Mouse (Mus musculus) neutrophil, adult 5-6 weeks (primary cell): ENCODE data around the gene Igf2bp3. TPM values are rescaled to one million over a fixed set of nuclear protein-coding genes. Genes with fewer than 3 reads are reported as not detected.

ENCODE experiments used
- ATAC-seq: fragments of 151-379, 151-347 bp; 2 replicates; pipeline ENCODE4 v1.8.0; 2017; ENCODE audit warnings: mild to moderate bottlenecking, moderate TSS enrichment; ENCODE audit not compliant: insufficient number of reproducible peaks, poor library complexity, low FRiP score, severe bottlenecking; ENCODE audit errors: extremely low read depth
- total RNA-seq: library from RNA; stranded (forward); fragments of 200-1000 nt; gene quantifications from 2 replicates; pipeline ENCODE4 v1.2.3, GENCODE M21; 2017

Gene Igf2bp3
- total RNA-seq, 1 experiment from 2014 or later: 0.35 TPM

DNA sequence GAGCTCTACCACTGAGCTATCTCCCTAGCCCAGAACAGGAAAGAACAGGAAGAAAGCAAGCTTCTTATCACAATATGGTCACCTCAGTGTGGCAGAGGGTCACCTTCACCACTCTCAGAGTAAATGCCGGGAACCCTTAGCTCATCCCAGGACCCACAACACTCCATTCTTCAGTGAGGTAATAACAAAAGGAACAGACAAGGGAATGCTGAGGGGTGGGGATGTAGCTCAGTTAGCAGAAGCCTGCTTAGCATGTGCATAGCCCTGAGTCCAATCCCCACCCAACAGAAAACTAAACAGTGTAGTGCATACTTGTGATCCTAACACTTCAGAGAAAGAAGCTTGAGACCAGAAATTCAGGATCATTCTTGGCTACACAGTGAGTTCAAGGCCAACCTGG lies 115.7 kb downstream of the Igf2bp3 start:
- no peak for ATAC-seq

DNA sequence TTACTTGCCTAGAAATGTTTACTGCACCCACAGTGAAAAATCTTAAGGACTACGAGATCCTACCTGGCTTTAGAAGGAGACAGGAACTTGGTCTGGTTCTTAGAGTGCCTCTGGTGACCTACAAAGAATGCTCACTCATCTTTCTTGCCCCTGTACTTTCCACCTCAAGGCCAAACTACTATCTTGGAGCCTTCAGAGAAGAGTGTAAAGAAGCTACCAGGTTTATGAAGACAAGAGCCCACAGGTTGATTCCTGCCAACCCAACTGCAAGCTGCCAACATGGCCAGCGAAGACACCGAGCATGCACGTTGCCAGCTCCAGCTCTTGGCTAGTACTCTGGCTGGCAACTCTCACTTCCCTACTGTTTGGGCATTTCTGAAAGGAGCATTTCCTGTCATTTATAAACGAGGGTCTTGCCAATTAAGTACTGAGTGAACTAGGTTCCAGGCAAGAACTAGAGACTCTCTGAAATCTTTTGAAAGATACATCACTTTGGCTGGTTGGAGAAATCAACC lies 117.1 kb downstream of the Igf2bp3 start:
- ATAC-seq: no peak

DNA sequence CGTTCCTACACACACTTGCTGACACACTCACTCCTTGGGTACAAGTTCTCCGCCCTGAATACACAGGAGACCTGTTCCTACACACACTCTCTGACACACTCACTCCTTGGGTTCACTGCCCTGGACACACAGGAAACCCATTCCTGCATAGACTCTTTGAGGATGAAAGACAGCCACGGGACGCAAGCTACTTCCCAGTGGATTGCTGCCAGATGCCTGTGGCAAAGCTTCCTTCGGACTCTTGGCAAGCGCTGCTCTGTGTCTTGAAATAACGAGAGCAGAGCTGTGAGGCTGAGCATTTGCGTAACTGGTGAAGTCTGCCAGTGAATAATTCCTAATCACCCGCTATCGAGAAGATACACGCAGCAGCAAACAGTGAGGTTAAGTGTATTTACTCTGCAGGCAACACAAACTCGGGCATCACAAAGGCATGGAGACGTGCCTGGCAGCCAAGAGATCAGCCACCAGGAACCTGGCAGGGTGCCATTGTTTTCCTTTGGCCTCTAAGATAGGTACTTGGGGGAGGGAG lies 117.8 kb downstream of the Igf2bp3 start:
- no peak for ATAC-seq

DNA sequence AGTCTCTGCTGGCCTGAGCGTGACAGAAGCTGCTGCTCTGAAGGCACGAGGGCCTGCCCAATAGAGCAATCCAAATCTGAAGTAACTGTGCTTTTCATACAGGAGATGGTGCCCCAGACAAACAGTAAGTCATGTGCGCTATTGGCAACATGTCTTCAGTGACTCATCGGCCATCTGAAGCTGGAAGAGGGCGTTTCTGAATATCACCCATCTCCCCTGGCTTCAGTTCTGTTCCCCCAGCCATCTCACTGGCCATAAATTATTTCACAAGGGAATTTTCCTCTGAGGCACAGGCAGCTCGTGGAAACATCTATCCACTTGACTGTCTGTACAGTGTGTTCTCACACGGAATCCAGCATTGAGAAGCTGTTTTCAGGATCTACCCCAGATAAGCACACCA lies 118.3 kb downstream of the Igf2bp3 start:
- no peak for ATAC-seq

DNA sequence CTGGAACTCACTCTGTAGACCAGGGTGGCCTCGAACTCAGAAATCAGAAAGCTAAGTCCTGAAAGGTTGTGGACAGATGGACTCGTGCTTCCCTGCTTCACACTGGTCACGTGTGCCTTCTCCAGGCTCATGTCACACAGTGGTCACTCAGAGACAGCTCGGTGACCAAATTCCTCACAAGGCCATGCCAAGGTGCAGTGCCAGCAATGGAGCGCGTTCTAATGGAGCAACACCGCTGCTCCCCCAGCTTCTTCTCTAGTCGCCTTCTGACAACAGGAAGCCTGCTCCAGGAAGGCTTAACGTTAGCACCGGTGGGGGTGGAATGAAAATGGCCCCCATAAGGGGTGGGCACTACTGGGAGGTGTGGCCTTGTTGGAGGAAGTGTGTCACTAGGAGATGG lies 119.8 kb downstream of the Igf2bp3 start:
- no peak for ATAC-seq

DNA sequence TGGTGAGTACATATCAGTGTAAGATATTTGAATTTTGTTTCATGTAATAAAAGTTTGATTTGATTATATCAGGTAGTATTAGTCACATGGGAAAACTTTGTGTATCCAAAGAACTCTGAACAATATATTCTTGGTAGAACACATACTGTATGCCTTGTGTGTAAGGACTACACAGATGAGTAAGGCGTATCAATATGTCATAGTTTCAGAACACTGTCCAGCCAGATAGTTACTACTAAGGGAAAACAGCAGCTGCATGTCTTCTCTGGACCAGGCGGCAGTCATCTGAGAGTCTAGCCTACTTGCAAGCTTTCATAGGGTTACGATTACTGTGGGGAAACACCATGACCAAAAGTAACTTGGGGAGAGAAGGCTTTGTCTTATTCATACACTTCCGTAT lies 131.7 kb downstream of the Igf2bp3 start:
- no peak for ATAC-seq

DNA sequence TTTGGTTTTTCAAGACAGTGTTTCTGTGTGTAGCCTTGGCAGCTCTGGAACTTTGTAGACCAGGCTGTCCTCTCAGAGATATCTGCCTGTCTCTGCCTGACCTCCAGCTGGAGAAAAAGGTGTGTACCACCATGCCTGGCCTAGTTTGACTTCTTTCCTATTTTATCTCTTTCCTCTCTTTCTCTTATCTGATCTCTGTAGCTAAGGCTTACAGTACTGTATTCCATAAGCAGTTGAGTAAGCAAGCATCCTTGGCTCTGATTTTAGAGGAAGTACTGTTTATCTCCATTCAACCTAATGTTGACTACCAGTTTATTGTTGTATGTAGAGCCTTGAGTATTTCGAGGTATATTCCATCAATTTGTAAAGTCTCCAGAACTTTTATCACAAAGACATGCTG lies 135.4 kb downstream of the Igf2bp3 start:
- no peak for ATAC-seq

DNA sequence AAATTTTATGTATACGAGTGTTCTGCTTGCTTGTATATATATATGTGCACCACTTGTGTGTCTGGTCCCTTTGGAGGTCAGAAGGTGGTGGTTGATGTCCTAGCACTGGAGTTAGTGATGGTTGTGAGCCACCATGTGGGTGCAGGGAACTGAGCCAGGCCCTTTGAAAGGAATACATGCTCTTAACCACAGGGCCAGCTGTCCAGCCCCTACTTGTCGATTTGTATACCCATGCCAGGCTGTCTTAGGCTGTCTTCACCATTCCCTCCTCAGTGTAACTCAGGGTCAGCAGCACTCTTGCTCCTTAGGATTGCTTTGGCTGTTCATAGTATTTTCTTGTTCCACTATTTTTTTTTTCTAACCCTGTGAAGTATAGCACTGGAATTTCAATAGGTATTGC lies 136.9 kb downstream of the Igf2bp3 start:
- ATAC-seq: no peak

DNA sequence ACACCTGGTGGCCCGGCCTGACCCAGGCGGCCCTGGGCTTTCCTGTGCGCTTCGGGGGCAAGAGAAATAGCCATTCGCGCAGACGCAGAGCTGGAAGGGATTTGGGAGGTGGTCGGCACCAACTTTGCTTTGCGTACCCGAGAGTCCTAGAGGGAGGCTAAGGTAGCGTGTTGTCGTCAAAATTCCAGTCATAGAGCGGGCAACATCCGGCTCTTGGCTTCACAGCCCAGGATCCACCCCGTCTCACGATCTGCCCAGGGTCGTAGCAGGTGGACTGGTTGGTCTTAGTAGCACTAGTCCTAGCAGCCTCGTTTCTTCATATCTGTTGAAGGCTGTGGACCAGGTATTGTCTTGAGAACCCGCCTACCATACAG lies 140.7 kb downstream of the Igf2bp3 start:
- peak; percentile 10; the same call in 1 of the 2 replicates for ATAC-seq

DNA sequence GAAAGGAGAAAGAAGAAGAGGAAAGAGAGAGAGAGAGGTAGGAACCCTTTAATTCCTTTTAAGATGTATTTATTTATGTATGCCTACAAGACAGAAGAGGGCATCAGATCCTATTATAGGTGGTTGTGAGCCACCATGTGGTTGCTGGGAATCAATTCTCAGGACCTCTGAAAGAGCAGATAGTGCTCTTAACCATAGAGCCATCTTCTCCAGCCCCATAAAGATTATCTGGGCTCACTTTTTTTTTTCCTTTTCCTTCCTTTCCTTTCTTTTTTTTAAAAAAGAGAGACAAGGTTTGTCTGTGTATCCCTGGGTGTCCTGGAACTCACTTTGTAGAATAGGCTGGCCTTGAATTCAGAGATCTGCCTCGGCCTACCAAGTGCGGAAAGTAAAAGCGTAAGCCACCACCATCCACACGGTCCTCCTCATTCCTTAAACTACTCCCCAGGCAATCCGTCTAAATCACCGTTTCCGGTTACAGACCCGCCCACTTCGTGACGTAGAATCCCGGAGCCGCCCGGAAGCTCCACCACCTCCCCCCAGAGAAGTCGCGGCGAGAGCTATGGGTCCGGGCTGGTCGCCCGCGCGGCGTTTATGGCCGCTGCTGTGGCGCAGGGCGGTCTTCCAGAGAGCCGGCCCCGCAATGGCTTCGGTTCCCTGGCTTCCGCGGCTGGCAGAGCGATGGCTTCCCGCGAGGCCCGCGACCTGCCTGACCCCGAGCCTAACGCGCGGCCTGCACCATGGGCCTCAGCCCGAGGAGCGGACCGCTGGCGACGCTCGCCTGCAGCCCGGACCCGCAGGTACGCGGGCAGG lies 141.2 kb downstream of the Igf2bp3 start, which contains the start of gene Malsu1:
Gene Malsu1 (plus strand): TSS at position 492 of the 813 bp plus-strand sequence.
- ATAC-seq: peak; percentile 95

DNA sequence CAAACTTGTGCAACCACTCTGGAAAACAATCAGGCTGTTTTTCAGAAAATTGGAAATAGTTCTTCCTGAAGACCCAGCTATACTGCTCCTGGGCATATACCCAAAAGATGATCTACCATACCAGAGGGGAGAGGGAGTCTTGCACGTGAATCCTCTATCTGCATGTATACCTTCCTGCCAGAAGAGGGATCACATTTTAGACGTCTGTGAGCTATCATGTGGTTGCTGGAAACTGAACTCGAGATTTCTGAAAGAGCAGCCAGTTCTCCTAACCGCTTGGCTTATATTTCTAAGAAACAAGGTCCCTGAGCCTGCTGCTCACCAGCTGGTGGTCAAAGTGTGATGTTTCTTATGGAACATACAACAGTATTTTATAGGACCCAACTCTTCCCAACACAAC lies 146.4 kb downstream of the Igf2bp3 start:
- no peak for ATAC-seq

DNA sequence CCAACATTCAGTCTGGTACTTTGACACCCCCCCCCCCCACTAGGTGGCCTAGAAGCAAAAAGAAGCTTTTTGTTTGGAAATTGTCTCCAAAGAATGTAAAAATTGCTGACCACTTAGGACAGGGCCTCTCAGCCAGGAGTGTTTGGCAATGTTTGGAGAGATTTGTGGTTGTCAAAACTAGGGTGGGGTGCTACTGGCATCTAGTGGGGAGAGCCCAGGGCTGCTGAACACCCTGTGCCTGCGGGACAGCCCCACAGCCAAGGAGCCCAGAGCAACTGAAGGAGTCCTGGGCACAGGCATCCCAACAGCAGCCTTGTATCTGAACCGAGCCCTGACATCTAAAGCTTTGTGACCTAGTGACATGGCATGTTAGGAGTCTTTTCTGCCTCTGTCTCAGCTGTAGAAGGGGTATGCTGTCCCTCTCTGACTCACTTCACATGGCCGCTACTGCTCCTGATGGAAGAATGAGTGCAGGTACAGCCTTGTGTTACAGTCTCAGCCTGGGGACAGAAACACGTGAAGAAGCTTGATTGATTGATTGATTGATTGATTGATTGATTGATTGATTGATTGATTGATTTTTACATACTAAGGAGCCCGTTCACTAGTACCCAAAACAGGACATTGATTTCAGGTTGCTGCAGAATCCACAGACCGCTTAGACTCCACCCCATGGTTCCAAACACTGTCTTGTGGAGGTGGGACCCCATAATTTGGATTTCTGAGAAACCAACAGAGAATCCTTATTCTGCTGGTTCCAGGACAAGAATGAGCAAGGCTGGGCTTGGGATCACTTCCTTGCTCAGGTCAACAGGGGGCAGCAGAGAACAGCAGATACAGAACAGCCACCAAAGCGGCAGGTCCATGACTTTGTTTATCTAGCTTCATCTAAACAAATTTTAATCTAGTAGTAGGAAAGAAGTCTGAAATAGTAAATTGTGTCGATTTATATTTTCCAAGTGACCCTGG lies 157.4 kb downstream of the Igf2bp3 start:
- ATAC-seq: peak; percentile 80; the same call in 1 of the 2 replicates

DNA sequence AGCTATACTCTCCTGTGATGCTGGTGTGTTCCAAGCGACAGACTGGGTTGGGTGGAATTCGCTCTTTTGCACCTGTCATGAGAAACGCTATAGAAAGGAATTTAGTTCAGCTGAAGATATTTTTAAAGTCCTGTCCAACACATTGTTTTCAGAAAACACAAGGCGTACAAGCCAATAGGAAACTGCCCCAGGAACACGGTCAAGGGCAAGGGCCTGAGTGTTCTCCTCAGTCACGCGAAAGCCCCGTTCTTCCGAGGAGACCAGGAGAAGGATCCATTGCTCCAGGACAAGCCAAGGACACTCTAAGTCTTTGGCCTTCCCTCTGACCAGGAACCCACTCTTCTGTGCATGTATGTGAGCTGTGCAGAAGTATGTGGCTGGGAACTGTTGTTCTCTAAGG lies 158.7 kb downstream of the Igf2bp3 start:
- no peak for ATAC-seq

DNA sequence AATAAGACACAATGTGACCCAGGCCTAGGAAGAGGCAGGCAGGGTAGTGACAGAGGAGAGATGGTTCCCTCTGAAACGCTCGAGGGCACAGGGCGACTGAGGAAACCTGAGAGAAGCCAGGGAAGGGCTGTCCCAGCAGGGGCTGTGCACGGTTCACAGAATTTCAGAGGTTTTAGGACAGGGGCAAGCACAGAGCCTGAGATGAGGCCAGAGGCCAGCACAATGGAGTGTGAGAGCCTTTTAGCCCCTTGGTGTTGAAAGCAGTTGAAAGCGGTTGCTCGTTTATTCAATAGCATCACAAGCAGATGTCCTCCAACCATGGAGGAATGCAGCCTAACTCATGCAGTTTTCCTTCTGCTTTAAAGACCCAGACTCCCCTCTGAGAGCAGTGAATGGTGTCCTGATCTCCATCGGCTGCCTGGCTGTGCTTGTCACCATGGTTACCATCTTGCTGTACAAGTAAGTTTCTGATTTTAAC lies 159.5 kb downstream of the Igf2bp3 start:
- ATAC-seq: no peak

DNA sequence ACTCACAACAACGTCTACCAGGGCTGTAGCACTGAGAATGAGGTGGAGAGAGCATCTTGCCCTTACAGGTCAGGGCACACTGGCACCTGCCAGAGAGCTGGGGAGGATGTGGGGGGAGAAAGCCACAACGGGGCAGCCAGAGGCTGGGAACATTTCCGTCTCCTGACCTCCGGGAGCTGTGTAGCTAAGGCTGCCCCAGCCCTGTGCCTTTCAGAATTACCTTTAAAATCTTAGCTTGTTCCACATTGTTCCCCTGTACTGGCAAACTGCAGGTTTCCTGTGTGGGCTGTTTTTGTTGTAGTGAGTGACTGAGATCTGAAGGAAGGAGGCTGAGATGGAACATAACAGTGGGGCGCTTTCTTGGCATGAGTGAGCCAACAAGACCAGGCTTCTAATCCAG lies 162.6 kb downstream of the Igf2bp3 start:
- no peak for ATAC-seq

DNA sequence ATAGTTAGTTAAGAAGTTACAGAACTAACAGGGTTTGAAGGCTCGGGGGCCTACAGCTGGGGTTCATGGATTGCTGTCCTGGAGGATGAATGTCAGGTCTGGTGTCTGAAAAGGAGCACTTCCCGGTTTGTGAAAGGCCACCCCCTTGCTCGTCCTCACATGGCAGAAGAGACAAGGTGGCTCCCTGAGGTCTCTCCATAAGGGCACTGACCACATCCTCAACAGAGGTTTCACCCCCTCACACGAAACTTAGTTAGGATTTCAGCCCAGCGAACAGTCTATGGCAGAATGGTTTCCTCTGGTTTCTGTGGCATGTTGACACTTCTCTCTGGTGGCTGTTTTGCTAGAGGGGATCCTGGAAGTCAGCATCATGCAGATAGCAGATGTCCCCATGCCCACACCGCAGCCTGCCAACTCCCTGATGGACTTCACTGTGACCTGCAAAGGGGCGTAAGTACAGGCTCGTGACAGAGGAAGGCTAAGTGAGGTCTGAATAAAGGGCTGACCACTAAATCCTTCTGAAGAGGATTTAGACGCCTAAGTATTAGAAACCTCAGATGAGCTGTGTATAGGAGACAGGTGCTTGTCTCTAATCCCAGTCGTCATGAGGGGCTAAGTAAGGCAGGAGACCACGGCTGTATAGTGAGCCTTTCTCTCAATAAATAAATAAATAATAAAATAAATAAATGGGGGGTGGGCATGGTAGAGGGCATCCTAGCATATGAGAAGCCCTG lies 163.9 kb downstream of the Igf2bp3 start:
- no peak for ATAC-seq

DNA sequence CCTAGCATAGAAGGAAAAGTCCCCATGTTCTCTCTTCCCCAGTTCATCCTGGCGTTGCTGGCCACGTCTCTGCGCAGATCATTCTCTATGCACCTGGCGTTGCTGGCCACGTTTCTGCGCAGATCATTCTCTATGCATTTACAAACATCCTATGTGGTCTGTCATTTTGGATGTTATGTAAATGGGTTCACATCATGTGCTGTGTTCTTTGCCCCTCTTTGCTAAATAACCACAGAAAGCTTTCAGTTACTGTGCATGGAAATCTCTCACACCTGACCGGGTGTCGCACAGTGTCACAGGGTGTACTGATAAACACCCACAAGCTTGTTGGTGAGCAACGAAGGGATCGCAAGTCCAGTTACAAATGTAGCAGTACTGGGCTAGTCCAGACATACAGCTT lies 166.4 kb downstream of the Igf2bp3 start:
- ATAC-seq: no peak

DNA sequence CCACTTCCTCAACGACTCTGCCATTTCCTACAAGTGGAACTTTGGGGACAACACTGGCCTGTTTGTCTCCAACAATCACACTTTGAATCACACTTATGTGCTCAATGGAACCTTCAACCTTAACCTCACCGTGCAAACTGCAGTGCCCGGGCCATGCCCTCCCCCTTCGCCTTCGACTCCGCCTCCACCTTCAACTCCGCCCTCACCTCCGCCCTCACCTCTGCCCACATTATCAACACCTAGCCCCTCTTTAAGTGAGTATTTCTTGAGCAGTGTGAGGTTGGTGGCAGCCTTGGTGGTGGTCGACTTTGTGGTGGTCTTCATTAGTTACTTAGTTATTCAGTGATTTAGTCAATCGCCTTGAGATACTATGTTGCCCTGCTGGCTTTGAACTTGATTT lies 166.9 kb downstream of the Igf2bp3 start:
- ATAC-seq: no peak

DNA sequence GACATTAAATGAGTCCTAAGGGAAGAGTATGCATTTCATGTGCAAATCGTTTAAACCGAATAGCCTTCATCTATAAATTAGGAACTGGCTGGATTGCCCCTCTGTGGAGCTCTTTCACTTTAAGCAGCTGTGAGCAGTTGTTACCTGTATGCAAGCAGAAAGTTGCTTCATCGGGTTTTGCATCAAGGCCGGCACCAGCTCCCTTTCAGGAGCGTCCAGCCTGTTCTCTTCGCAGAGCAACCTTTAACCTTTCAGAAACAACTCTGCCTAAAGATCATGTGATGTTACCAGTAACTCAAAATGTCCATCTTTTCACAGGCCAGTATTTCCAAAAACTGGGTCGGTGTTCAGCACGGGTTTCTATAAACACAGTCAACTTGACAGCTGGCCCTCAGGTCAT lies 167.8 kb downstream of the Igf2bp3 start:
- no peak for ATAC-seq
